Mouse (Mus musculus): Measurements from ENCODE around the gene Asap2. TPM values are rescaled to one million over a fixed set of nuclear protein-coding genes. Genes with fewer than 3 reads are reported as not detected.

Gene Asap2
- total and polyA plus RNA-seq, 2 experiments from 2014 or later = 14.9 to 27.8 TPM

GRCm38 (mm10) chr12:21209273-21209672 is 219.0 kb downstream of the Asap2 start:
- H3K4me2 ChIP-seq (ENCODE audit: low read depth) = no peak overlapping the region
- H3K9ac ChIP-seq = no peak overlapping the region
- WGBS = 74% methylated on average over 10 of the region's 10 CpGs
- no peaks in the 10 kb centered on the region for H3K4me1 ChIP-seq (ENCODE audit: insufficient read depth)
- no peak for TF ChIP-seq CTCF (IDR thresholded peaks at IDR 0.05; ENCODE audit: low read depth)
- ATAC-seq (no peak), DNase-seq (no peak)
- H3K36me3 ChIP-seq (ENCODE audit: insufficient read depth) = peaks cover 33% of the 10 kb centered on the region
- no peaks in the 10 kb centered on the region for H3K27me3 ChIP-seq (ENCODE audit: insufficient read depth, low read length)
- no peaks in the 10 kb centered on the region for H3K9me3 ChIP-seq (ENCODE audit: low read length)
- no peak overlapping the region for H3K4me3 ChIP-seq (ENCODE audit: low read depth, low read length)
- H3K27ac ChIP-seq (ENCODE audit: low read depth, low read length) = no peak overlapping the region

- no peak for DNase-seq
- H3K4me3 ChIP-seq (ENCODE audit: low read depth, low read length) = no peak overlapping the region
- WGBS = 93% methylated on average over 17 of the region's 17 CpGs
- H3K27ac ChIP-seq (ENCODE audit: low read depth, low read length) = no peak overlapping the region
- no peaks in the 10 kb centered on the region for H3K27me3 ChIP-seq (ENCODE audit: insufficient read depth, low read length)
- no peak for TF ChIP-seq CTCF (IDR thresholded peaks at IDR 0.05; ENCODE audit: low read depth)
- no peak overlapping the region for H3K9ac ChIP-seq
- no peak for ATAC-seq
- no peak overlapping the region for H3K4me2 ChIP-seq (ENCODE audit: low read depth)
- peaks cover 33% of the 10 kb centered on the region for H3K36me3 ChIP-seq (ENCODE audit: insufficient read depth)
- H3K4me1 ChIP-seq (ENCODE audit: insufficient read depth) = no peaks in the 10 kb centered on the region
- H3K9me3 ChIP-seq (ENCODE audit: low read length) = no peaks in the 10 kb centered on the region
Observed at GRCm38 (mm10) chr12:21212876-21213275, 222.6 kb downstream of the Asap2 start.

GRCm38 (mm10) chr12:21214551-21215165 is 224.4 kb downstream of the Asap2 start:
- H3K27me3 ChIP-seq (ENCODE audit: insufficient read depth, low read length) = no peaks in the 10 kb centered on the region
- H3K4me2 ChIP-seq (ENCODE audit: low read depth) = no peak overlapping the region
- DNase-seq = no peak
- no peak overlapping the region for H3K27ac ChIP-seq (ENCODE audit: low read depth, low read length)
- no peak overlapping the region for H3K9ac ChIP-seq
- H3K4me3 ChIP-seq (ENCODE audit: low read depth, low read length) = no peak overlapping the region
- H3K36me3 ChIP-seq (ENCODE audit: insufficient read depth) = peaks cover 38% of the 10 kb centered on the region
- no peak for TF ChIP-seq CTCF (IDR thresholded peaks at IDR 0.05; ENCODE audit: low read depth)
- no peak for ATAC-seq
- no peaks in the 10 kb centered on the region for H3K9me3 ChIP-seq (ENCODE audit: low read length)
- H3K4me1 ChIP-seq (ENCODE audit: insufficient read depth) = no peaks in the 10 kb centered on the region
- 95% methylated on average over 8 of the region's 8 CpGs for WGBS

- H3K9ac ChIP-seq = no peak overlapping the region
- H3K4me1 ChIP-seq (ENCODE audit: insufficient read depth) = no peaks in the 10 kb centered on the region
- no peak for ATAC-seq
- no peak overlapping the region for H3K27ac ChIP-seq (ENCODE audit: low read depth, low read length)
- 88% methylated on average over 11 of the region's 11 CpGs for WGBS
- DNase-seq = no peak
- H3K4me2 ChIP-seq (ENCODE audit: low read depth) = no peak overlapping the region
- no peaks in the 10 kb centered on the region for H3K9me3 ChIP-seq (ENCODE audit: low read length)
- TF ChIP-seq CTCF (IDR thresholded peaks at IDR 0.05; ENCODE audit: low read depth) = no peak
- H3K36me3 ChIP-seq (ENCODE audit: insufficient read depth) = peaks cover 52% of the 10 kb centered on the region
- no peaks in the 10 kb centered on the region for H3K27me3 ChIP-seq (ENCODE audit: insufficient read depth, low read length)
- no peak overlapping the region for H3K4me3 ChIP-seq (ENCODE audit: low read depth, low read length)
Observed at GRCm38 (mm10) chr12:21217776-21218444, 227.7 kb downstream of the Asap2 start.

- no peak for ATAC-seq
- 83% methylated on average over 1 of the region's 1 CpGs for WGBS
- no peak for DNase-seq
- Histone ChIP-seq H3K4me1 (ENCODE audit: insufficient read depth) (no peaks in the 10 kb centered on the region), H3K9me3 (ENCODE audit: low read length) (no peaks in the 10 kb centered on the region), H3K4me3 (ENCODE audit: low read depth, low read length) (no peak overlapping the region), H3K27me3 (ENCODE audit: insufficient read depth, low read length) (no peaks in the 10 kb centered on the region), H3K9ac (no peak overlapping the region), H3K27ac (ENCODE audit: low read depth, low read length) (no peak overlapping the region), H3K36me3 (ENCODE audit: insufficient read depth) (peaks cover 47% of the 10 kb centered on the region), H3K4me2 (ENCODE audit: low read depth) (no peak overlapping the region)
- no peak for TF ChIP-seq CTCF (IDR thresholded peaks at IDR 0.05; ENCODE audit: low read depth)
Observed at GRCm38 (mm10) chr12:21220596-21220995, 230.3 kb downstream of the Asap2 start.

GRCm38 (mm10) chr12:21223923-21224322 is 233.7 kb downstream of the Asap2 start:
- WGBS = 89% methylated on average over 4 of the region's 4 CpGs
- H3K4me3 ChIP-seq (ENCODE audit: low read depth, low read length) = no peak overlapping the region
- no peak for TF ChIP-seq CTCF (IDR thresholded peaks at IDR 0.05; ENCODE audit: low read depth)
- no peak overlapping the region for H3K27ac ChIP-seq (ENCODE audit: low read depth, low read length)
- no peak overlapping the region for H3K9ac ChIP-seq
- H3K27me3 ChIP-seq (ENCODE audit: insufficient read depth, low read length) = no peaks in the 10 kb centered on the region
- no peaks in the 10 kb centered on the region for H3K4me1 ChIP-seq (ENCODE audit: insufficient read depth)
- no peak for ATAC-seq
- no peak for DNase-seq
- H3K9me3 ChIP-seq (ENCODE audit: low read length) = no peaks in the 10 kb centered on the region
- H3K36me3 ChIP-seq (ENCODE audit: insufficient read depth) = peaks cover 22% of the 10 kb centered on the region
- no peak overlapping the region for H3K4me2 ChIP-seq (ENCODE audit: low read depth)

GRCm38 (mm10) chr12:21225358-21225757 is 235.1 kb downstream of the Asap2 start:
- H3K9ac ChIP-seq = no peak overlapping the region
- no peak overlapping the region for H3K4me3 ChIP-seq (ENCODE audit: low read depth, low read length)
- ATAC-seq (no peak), DNase-seq (no peak)
- no peaks in the 10 kb centered on the region for H3K9me3 ChIP-seq (ENCODE audit: low read length)
- no peaks in the 10 kb centered on the region for H3K4me1 ChIP-seq (ENCODE audit: insufficient read depth)
- no peak overlapping the region for H3K4me2 ChIP-seq (ENCODE audit: low read depth)
- H3K36me3 ChIP-seq (ENCODE audit: insufficient read depth) = peaks cover 26% of the 10 kb centered on the region
- WGBS = 69% methylated on average over 8 of the region's 8 CpGs
- no peaks in the 10 kb centered on the region for H3K27me3 ChIP-seq (ENCODE audit: insufficient read depth, low read length)
- no peak overlapping the region for H3K27ac ChIP-seq (ENCODE audit: low read depth, low read length)
- no peak for TF ChIP-seq CTCF (IDR thresholded peaks at IDR 0.05; ENCODE audit: low read depth)
